Mouse (Mus musculus) urinary bladder, postnatal 10 days (tissue): ENCODE data around the gene Cngb1.

Experiments used
- DNase-seq: peaks from one replicate; pipeline ENCODE4 v3.0.0; 2022; ENCODE audit warnings: low spot score

Gene Cngb1

GRCm38 (mm10) chr8:95195728-95196127 is 110.7 kb downstream of the Cngb1 start:
- DNase-seq, result no peak

DNA sequence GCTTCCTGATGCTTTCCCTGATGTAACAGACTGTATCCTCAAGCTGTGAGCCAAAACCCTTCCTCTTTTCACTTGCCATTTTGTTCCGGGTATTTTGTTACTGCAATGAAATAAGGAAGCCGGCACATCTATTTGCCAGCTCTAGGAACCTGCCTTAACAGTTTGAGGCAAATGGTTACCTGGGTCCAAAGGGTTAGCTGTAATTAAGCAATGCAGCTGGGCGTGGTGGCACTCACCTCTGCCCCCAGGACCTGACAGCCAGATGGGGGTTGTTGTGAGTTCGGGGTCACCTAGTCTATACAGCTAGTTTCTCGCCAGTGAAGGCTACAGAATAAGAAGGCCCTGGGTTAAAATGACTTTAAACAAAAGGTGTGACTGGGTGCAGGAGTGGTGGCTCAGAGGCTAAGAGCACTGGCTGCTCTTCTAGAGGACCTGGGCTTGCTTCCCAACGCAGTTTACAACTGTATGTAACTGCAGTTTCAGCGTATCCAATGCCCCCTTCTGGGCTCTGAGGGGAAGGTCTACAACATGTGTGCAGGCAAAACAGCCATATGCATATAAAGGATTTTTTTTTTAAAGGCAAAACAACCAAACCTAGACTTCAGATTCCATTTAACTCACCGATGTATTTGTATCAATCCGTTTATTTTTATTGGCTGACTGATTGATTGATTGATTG is 114.7 kb downstream of the Cngb1 start:
- no peak for DNase-seq
